Mouse (Mus musculus) lung, postnatal 0 days (tissue): ENCODE results near the gene Prss30.

Experiments
- CTCF ChIP-seq: IDR thresholded peaks from 2 replicates; pipeline ENCODE4 v1.5.1; 2016; ENCODE audit warnings: antibody characterized with exemption, mild to moderate bottlenecking
- EP300 ChIP-seq: IDR thresholded peaks from 2 replicates; pipeline ENCODE4 v1.6.1; 2016; ENCODE audit warnings: antibody characterized with exemption, mild to moderate bottlenecking, control low read depth

DNA sequence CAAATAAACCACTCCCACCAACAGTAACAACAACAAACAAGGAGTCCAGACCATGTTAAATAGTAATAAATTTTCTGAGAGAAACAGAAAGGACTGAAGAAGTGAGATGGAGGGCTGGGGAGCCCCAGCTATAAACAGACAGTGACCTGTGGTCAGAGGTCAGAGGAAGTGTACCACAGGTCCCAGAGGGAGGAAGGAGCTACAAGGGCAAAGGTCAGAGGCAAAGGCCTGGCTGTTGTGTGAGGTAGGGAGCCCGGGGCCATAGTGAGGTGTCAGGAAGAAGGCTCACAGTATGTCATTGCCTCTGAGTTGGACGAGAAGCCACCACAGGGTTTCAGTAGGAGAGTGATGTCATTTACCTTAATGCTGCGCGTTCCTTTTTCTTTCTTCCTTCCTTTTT lies 2.5 kb upstream of the Prss30 start:
- TF ChIP-seq EP300 (no peak), CTCF (no peak)
